Mouse (Mus musculus) heart, adult 8-10 months (tissue): ENCODE results near the gene Gm21775. TPM values are rescaled to one million over a fixed set of nuclear protein-coding genes. Genes with fewer than 3 reads are reported as not detected.
"Not testable (repeated sequence)": the region's sequence is repeated elsewhere in the genome, so short reads cannot be mapped to it uniquely, and the experiment has no call there.

Experiments
- DNase-seq: peaks from one replicate; pipeline ENCODE4 v3.0.0; 2022; ENCODE audit warnings: low spot score
- total RNA-seq, 4 experiments: library from RNA; stranded (reverse); gene quantifications; 2 replicates each; pipeline ENCODE4 v1.2.4; 2022

Gene Gm21775
- total RNA-seq, result not detected

- DNase-seq, result not testable (repeated sequence)
Measured at GRCm38 (mm10) chrY:10553153-10553552, at the start of gene Gm21775. Gm21775 (plus strand) TSS chrY:10553453.

- DNase-seq, result not testable (repeated sequence)
Measured at GRCm38 (mm10) chrY:10535942-10536341, 17.3 kb upstream of the Gm21775 start, which contains the start of gene Gm20737. Gm20737 (minus strand) TSS chrY:10536042.

Other genes with a start within 250 kb of the Gm21775 start
- gene Gm20834, start 228.9 kb upstream of the Gm21775 start, total RNA-seq, result not detected
- gene Gm28510, start 140.7 kb upstream of the Gm21775 start, total RNA-seq, result not detected
- gene Gm20737, start 17.4 kb upstream of the Gm21775 start, total RNA-seq, result not detected
- not detected for gene Gm21900, start 62.9 kb downstream of the Gm21775 start, total RNA-seq
- gene Gm20777, start 199.0 kb downstream of the Gm21775 start, total RNA-seq, result not detected